Mouse (Mus musculus): Measurements from ENCODE around the gene Edrf1.

DNA sequence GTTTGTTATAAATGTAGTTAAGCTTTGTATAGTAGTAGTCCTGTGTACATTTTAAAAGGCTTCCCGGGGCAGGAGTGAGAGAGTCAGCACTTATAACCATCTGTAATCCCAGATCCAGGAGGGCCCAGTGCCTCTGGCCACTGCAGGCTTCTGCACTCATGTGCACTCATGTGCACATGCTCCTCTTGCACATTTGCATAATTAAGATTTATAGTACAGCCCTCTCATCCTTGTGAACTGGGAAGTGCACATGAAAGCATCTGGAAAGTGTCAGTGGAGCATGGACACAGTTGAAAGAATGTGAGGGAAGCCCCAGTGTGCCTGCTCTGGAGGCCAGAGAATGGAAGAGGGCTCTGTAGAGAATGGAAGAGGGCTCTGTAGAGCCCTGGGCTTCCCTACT lies 25.1 kb downstream of the Edrf1 start:
- no peak for TF ChIP-seq REST (IDR thresholded peaks at IDR 0.05; ENCODE audit: insufficient read depth, insufficient read length)
- no peak for TF ChIP-seq MAX (IDR thresholded peaks at IDR 0.05; ENCODE audit: low read depth)
